Mouse (Mus musculus) ES-CJ7 (cell line): ENCODE measurements around the gene Prkcq.

ENCODE experiments used
- DNase-seq: peaks from one replicate; pipeline ENCODE4 v3.0.0; 2011; ENCODE audit warnings: low read depth, low spot score

Prkcq gene

DNA sequence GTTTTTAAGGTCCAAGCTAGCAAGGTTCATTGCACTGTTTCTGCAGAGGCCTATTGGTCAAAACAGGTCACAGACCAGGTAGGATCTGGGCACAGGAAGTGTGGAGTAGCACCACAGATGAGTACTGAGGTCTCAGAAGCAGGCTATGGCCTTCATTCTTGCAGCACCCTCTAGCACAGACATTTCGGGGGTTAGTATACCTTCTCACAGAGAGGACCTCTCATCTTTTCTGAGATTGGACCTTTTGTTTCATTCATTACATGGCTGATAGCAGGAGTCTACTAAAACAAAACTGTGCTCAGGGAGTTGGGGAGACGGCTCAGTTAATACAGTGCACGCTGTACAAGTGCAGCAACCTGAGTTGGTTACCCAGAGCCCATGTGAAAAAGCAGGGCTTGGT lies 14.7 kb downstream of the Prkcq start:
- DNase-seq: no peak

DNA sequence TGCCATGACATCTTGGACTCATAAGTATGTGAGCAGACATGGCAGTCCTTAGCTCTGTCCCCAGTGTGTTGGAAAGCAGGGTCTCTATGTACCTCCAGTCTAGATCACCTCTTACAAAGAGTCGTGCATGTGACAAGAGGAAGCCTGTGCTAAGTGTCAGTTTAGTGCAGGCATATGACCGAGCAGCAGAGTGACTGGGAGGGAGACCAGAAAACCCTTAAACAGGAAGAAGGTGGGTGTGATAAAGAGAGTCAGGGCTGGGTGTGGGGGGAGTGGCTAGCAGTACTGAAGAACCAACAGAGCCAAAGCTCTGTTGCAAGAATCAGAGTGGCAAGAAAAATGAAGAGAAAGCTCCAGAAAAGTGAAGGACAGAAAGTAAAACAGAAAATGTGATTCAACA lies 15.3 kb downstream of the Prkcq start:
- DNase-seq: no peak

DNA sequence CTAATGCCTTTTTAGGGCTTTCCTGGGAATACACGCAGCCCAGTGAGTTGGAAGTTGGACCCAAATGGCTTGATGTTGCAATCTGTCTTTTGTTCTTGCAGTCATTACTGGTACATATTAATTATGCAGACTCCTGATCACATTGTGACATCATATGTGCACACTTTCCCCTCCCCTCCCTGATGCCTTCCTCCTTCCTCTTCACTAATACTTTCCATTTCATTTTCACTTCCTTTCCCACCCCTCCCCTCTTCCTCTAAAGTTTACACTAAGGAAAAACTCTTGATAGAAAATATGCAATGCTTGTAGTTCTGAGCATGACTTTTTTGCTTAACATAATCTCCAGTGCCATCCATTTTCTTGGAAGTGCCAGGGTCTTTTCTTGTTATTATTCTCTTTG lies 16.4 kb downstream of the Prkcq start:
- no peak for DNase-seq

DNA sequence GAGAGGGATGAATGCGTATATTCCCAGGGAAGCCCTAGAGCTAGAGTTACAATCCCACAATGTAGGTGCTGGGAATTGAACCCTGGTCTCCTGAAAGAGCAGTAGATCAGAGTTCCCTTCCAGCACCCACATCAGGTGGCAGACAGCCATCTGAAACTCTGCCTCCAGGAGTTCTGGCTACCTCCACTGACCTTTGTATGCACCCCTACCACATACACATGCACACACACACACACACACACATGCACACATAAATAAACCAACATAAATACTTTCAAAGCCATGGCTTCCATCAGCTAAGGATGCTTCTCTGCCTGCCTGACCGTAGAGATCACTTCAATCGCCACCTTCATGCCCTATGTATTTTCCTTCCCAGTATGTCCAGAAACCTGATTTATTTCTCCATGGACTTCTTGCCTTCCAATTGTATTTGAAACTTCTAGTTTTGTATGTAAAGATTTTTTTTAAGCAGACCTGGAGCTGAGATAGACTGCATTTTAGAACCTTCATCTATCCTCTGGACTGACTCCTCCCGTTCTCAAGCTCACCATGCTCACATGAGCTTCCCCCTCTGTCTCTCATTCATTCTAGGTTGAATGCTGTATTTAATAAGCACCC lies 17.4 kb downstream of the Prkcq start:
- DNase-seq: no peak

DNA sequence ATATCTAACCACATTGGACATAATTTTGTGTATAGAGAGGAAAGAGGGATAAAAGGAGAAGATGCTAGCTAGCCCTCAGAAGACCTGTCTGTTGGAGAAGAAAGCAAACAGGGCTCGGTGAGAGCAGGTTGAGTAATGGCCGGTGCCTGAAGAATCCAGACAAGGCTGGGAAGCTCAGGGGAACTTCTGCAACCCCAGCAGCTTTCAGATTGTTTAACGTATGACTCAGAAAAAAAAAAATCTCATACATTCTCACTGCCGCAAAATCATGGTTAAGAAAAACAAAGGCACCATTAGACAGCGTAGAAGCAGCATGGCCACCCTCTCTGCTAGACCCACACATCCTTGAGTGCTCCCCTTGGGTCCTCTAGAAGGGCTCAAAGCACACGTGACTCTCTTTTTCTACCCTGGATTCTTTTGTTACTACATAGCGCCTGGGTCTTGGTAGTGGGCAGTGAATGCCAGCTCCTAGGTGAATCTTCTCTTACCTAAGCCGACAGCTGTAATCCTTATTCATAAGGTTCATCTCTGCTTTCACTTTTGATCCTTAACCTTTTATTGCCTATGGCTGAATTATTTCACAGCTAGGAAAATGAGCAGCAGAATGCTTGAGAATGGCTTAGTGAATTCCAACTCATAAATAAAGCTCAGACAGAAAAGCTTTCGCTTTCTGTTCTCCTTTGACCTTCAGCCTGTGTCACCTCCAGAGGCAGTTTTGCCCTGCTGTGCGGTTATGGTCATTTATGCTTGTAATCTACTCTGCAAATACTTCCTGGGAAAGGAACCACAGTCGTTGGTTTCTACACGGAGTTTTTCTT lies 20.6 kb downstream of the Prkcq start:
- DNase-seq: no peak

DNA sequence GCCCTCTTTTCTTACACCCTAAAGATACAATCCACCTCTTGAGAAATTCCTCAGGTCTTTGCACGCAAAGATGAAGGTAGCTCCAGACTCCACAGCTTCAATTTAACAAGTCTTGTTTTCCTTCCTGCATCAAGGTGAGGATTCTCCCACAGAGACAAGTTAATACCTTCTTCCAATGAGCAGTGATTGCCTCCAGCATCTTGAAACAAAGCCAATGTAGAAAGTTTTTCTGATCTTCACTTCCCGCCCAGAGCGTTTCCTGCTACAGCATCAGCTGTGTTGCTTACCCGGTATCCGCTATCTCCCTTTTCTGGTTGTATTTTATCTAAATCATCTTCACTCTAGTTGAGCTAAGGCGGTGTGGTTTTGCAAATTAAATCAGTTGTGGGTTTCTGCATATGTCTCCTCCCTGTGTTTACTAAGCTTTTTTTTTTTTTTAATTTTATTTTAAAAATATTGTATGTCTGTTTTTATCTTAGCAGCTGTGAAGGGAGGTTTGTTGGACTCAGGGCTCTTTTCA lies 21.3 kb downstream of the Prkcq start:
- no peak for DNase-seq

DNA sequence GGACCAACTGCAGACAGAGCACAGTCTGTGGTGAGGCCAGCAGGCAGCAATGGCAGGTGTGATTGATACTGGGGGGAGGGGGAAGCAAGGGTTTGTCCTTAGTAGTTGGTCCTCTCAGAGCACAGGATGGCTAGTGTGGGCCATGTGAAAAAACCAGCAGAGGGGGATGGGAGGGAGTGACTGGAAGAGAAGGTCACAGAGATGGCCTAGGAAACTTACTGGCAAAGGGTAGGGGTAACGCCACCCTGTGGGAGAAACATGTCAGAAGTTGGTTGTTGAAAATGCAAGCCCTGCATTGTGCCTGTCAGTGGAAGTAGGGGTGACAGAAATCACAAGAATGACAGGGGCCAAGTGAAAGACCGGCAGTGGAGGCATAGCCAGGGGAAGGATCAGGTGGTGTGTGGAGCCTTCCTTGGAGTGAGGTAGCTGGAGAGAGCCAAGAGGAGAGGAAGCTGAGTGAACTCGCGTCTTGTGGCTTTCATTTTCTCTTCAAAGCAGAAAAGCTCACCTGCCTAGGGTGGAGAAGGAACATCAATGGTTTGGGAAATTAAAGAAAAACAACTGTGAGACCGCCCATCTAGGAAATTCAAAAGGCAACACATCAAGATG lies 22.9 kb downstream of the Prkcq start:
- DNase-seq: no peak

DNA sequence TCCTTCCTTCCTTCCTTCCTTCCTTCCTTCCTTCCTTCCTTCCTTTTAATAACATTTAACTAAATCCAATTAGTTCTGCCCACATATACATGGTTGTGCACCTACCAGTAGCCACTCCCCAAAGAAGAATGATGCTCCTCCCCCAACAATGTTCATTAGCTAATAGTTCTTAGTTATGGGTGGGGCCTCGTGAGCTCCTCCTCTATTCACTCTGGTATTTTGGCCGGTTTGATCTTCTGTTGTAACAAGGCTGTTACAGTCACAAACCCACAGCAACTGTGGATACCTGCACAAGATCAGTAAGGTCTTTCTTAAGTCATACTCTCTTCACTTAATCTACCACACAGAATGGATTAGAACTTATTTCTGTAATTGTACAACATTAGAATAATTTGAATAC lies 24.2 kb downstream of the Prkcq start:
- DNase-seq: no peak

DNA sequence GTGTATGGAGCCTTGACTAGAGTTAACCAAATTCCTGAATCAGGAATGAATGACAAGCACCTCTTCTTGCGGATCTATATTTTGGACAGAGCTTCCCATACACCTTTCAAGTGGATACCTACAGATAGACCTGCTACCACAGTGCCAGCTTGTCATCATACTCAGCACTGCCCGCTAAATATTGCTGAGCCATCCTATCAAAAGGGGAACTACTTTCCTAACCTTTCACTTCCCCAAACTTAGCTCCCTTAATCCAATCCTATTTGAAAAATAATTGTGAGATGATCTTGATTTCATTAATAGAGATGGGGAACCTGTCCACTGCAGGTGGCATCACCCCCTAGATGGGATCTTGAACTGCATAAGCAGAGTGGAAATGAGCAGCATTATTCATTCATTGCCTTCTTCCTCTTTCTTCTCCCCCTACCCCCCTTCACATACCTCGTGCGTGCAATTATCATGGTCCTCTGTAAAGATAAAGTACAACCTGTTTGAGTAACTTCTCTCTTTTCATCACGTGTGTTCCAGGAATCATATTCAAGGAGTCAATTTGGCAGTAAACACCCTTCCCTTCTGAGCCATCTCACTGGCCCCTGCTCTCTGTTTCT lies 25.1 kb downstream of the Prkcq start:
- DNase-seq: no peak

DNA sequence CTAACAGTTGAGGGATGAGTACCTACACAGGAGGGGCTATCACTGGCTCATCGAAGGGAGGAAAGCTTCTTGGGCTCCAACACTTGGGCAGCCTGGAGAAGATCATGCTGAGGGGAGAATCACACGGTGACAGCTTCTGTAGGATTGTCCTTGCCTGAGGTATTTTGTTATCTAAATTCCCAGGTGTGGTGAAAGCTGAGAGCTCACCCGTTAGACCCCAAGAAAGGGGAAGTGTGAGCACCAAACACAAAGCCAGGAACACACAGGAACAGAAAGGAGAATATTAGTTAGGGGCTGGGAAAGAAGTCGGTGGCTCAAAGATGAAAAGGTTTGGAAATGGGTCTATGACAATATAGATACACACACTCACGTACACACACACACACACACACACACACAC lies 27.7 kb downstream of the Prkcq start:
- DNase-seq: no peak

DNA sequence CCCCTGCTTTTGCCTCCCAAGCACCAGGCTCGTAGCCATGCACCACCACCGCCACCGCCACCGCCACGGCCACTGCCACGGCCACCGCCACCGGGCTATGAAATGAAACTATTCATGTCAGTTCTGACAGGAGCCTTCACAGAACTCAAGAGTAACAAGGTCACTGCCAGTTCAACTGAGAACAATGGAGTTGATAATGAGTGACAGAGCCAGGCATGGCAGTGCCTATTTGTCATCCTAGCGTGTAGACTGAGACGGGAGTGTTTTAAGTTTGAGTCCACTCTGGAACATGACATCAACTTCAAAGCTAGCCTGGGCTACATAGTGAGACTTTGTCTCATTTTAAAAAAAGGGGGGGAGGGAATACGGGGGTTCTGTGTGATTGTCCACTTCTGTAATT lies 30.9 kb downstream of the Prkcq start:
- no peak for DNase-seq

DNA sequence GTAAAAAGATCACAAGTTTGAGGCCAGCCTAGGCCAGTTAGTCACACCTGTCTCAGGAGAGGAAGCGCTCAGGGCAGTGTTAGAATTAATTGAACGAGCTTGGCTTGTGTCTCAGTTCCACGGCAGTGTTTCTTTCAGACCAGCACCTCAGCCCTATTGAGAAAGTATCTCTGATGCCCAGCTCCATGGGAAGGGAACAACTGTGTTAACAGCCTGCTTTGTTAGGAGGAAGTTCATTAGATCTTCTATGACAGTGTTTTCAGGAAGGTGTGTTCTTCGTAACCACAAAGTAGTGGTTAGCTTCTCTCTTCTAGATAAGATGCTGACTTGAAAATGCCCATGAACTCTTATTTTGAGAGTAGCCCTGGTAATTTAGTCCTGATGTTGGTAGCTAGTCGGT lies 31.4 kb downstream of the Prkcq start:
- no peak for DNase-seq

DNA sequence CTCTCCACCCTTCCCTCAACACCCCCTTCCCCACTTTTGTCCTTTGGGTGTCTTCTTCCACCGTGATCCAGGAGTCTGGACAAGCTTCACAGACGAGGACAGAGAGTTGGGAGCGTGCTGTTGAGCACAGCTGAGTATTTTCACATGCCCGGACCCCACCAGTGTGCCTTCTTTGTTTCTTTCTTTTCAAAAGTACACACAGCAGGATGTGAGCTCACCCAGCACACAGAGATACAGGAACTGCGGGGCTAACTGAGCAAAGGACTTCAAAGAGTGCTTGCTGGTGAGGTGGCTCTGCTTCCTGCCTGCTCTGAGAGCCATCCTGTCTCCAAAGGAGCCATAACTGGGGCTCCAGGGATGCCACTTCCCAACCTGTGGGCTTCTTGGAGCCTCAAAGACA lies 32.3 kb downstream of the Prkcq start:
- no peak for DNase-seq

DNA sequence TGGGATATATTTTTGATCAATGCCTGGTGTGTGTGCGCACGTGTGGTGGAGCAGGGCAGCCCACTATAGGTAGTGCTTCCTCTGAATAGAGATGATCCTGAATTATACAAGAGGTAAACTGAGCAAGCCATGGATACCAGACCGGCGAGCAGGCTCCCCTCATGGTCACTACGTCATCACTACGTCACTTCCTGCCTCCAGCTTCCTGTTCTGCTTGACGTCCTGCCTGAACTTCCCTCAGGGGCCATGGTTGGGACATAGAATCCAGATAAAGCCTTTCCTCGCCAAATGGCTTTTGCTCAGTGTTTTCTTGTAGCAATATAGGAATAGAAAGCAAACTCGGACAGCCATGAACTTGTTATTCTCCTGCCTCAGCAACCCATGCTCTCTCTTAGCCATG lies 33.1 kb downstream of the Prkcq start:
- no peak for DNase-seq

DNA sequence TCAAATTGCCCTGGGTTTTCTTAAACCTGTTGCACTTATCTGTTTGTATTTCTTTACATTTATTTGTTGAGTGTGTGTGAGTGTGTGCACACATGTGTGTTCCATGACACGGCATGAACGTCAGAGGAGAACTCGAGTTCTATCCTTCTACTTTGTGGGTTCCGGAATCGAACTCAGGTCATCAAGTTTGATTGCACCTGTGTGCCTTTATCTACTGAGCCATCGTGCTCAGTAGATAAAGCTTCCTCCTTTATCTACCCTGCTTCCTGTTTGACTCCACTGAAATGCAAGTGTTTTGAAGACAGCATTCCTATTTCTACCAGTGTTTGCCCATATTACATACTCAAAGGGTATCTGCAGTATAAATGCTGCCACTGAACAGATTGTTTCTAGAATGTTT lies 33.8 kb downstream of the Prkcq start:
- no peak for DNase-seq

DNA sequence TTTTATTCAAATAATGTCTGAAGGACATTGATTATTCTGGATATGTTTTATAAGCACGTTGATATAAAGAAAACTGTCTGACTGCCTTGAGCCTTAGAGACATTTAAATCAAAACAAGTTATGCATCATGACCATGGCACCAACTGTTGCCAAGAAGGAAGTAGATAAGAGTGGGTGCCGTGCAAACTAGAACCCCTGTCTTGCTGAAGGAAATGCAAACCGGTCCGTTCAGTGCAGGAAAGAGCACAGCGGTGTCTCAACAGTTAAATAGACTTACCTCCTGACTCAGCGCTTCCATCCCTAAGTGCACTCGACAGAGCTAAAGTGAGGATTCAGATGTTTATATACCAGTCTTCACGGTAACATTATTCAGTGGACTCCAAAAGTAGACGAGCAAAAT lies 36.4 kb downstream of the Prkcq start:
- DNase-seq: no peak

DNA sequence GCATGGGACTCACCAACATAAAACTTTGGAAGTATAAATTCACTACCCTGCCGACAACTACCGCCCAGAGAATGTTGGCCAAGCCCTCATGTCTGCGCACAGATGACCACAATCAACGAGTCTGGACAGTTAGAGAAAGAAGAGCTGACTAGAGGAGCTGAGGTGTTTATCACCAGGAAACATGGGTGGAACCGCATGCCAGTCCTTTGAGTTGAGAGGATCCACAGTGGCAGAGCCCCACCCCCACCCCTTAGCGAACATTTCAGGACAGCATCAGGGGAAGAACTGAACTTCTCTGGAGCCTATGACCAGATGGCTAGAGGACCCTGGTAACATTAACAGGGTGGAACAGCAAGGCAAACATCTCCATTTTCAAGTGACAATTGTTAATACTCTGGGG lies 37.4 kb downstream of the Prkcq start:
- DNase-seq: no peak

DNA sequence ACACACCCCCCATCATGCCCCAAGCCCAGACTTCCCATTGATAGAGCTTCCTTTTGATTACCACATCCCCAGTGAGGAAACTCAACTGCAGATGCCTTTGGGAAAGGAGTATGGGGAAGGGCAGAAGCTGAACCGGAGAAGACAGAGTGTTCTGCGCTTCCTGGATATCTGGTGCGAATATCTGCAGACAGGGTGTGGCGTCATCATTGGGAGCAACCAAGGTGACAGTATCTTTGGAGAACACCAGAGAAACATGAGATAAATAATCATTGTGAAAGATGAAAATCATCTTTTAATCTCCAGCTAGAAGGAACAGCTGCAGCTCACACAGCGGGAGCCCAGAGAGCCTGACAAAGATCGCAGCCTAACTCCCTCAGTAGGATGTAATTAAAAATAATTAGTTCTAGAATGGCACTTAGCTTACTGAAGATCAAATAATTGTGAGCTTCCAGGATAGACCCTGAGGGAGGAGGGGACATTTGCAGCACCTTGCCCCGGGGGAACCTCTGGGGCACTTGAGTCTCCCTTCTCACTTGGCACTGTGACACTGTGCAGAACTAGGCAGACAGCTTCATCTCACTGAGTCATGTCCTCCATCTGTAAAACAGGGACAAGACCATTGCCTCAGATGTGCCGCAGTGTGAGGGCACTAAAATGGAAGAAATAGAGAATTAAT lies 38.5 kb downstream of the Prkcq start:
- no peak for DNase-seq

DNA sequence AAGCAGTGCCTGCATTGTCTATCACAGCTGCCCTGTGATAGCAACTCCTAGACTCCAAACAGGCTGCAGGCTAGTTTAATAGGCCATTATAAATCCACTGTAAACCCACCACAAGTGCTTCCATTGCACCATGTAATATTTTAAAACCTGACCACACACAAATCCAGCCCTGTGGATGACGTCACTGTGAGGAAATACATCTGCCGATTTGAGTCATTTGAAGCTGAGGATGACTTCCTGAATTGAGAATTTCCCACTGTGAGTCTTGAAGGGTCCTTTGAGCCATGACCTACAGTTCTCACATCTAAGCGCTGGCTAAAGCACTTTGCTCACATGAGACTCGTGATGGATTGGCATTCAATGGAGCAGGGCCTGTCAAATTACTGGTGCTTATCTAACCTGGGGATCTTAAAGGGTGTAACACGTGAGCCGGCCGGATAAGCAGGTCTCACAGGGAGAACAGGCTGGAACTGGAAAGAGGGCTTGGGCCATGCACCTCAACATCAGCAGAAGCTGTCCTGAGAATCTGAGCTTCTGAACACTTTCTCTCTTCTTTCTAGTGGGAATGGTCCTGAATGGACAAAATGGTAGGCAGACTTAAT lies 40.2 kb downstream of the Prkcq start:
- no peak for DNase-seq

DNA sequence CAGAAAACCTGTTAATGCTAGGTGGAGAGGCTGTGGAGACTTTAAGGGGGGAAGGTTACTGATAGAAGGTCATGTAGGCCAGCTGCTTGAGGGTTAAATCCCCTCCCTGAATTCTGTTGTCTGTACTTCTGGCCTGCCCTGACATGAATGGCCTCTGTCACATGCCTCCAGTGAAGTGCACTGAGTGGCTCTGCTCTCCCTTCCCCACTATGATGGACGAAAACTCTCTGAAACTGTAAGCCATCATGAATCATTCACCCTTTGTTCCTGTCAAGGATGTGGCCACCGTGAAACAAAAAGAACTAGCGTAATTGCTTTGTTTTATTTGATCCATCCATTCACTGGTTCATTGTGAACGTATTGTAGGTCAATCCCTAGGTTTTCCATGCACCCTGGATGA lies 44.5 kb downstream of the Prkcq start:
- no peak for DNase-seq

DNA sequence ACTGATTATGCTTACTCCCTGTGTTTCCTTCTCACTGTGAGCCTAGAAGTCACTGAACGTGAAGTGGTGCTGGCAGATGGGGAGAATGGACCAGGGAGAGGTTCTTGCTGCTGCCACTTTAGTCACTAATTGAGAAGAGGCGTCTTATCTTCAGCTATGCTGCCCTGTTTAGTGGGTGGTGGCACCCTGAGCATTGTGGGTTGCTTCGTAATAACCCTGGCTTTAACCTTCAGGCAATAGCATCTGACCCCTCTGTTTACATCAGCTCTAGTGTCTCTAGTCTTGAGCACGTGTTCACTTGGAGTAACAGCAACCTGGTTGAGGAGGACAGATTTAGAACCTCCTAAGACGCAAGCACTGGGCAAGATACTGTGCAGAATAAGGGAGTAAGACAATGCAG lies 44.9 kb downstream of the Prkcq start:
- DNase-seq: no peak

DNA sequence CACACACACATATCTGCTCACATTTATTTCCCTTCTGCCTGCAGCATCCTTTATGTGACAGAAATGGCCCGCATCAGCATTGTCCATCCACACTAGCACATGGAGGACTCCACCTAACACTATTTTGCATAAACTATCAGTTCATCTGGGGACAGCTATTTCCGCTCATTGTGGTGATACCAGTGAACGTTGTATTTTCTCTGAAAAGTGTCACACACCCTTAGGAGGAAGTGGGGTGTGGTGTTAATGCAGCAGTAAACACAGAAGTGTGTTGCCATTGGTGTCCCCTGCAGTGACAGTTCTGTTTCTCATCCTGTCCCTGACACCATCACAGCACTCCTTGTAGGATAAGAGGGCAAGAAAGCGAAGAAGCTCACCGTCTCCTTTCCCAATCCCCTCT lies 46.2 kb downstream of the Prkcq start:
- no peak for DNase-seq
